Mouse (Mus musculus): Measurements from ENCODE around the gene Igflr1.

DNA sequence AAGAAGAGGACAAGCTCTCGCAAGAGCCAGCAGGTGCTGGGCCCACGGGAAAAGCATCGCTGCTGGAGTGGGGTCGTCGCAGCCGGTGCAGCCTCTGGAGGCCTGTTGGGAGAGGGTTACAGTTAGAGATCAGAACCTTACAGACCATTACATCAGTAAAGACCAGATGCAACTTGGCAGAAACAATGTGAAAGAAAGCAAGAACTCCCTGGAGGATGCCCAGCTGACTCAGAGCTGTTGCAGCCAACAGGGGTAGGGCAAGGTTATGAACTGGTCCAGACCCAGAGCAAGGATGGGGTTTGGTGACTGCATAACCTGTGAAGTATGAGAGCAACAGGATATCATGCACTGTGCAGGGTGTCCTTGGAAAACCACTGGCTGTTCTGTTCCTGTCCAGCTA, 40.7 kb upstream of the Igflr1 start:
- TF ChIP-seq POLR2A (IDR thresholded peaks at IDR 0.05; ENCODE audit: extremely low read depth, insufficient read depth, low read length) (no peak), CTCF (IDR thresholded peaks at IDR 0.05; ENCODE audit: extremely low read depth, insufficient read depth, low read length) (no peak)
